Comparison of ENCODE assay signal across 9 mouse cellular contexts in the genomic region with DNA sequence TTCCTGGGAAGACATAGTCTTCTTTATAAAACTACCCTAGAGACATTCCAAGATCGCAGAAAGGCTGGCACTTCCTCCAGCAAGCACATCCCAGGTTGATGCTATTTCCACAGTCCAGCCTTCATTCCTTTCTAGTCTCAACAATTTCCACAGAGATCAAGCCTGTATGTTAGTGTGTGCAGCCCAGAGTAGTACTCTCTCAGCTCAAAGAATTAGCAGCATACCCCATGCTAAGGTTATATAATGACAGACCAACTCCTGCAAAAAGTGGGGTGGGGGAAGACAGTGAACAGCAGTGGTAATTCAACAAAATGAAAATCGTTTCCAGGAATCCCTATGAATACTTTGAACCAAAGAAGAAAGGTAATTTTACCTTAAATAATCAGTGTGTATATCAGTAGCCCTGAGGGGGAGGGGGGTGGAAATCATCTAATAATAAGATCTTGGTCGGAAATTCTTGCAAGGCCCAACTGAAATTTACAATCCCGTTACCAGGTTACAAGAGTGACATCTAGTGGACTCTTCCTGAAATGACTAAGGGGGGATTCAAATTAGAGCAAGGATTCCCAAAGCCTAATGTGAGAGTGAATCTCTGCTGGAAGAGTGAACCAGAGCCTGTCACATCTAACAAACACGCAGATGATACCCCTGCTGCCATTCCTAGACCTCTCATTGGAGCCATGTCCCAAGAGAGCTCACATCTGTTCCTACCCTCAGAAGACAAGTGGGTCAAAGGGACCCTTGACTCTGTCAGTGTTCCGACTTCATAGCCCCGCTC.
DNase-seq lines count a peak whose midpoint lies in the region; ATAC-seq and TF ChIP-seq lines count a peak whose summit lies in the region.
"Had no signal": no experiment of that assay in that cellular context is flagged by ENCODE, and none has a peak within 500 bp of the region (broad histone marks: within the 10 kb centered on the region; RNA-seq: fewer than 3 reads in every experiment).

No protein-coding gene starts in this region.

- H3K4me1 ChIP-seq in heart, embryonic 16.5 days (ENCODE audit: control insufficient read depth, insufficient read depth, low read length) = no peaks in the 10 kb centered on the region
- H3K4me1 ChIP-seq in heart, embryonic 10.5 days = no peaks in the 10 kb centered on the region
- H3K4me1 ChIP-seq in CH12.LX (ENCODE audit: control insufficient read depth in 1 of 2, insufficient read depth in 2 of 2) = no peaks in the 10 kb centered on the region
- H3K4me1 ChIP-seq: liver, embryonic 13.5 days had no signal

- in situ Hi-C loops in CH12.LX (cut with MboI; ENCODE audit: low pct_ligation_motif_present, low pct_unique_long_range_greater_than_20kb, low sequenced_read_pairs) = loop anchor here (25.0 kb wide), 1 partner anchor 1420 kb away; a partner anchor contains a TSS

- TF ChIP-seq RAD21 in CH12.LX (IDR thresholded peaks at IDR 0.05; ENCODE audit: low read depth, low read length) = peak; percentile 82

- no peaks in the 10 kb centered on the region for H3K9me3 ChIP-seq in heart, embryonic 16.5 days (replicated peaks; ENCODE audit: control insufficient read depth, low read length)
- H3K9me3 ChIP-seq in heart, embryonic 10.5 days = no peaks in the 10 kb centered on the region
- no peaks in the 10 kb centered on the region for H3K9me3 ChIP-seq in CH12.LX (replicated peaks; ENCODE audit: low read length)
- H3K9me3 ChIP-seq: liver, embryonic 13.5 days had no signal

- H3K27me3 ChIP-seq in heart, embryonic 16.5 days (ENCODE audit: control insufficient read depth, insufficient read depth, low read length) = no peaks in the 10 kb centered on the region
- no peaks in the 10 kb centered on the region for H3K27me3 ChIP-seq in heart, embryonic 10.5 days (ENCODE audit: insufficient read depth, poor library complexity, severe bottlenecking)
- H3K27me3 ChIP-seq in CH12.LX (replicated peaks) = no peaks in the 10 kb centered on the region
- H3K27me3 ChIP-seq: liver, embryonic 13.5 days had no signal

- H3K4me2 ChIP-seq in heart, embryonic 16.5 days (ENCODE audit: low read depth, low read length) = no peak overlapping the region
- no peak overlapping the region for H3K4me2 ChIP-seq in CH12.LX (ENCODE audit: insufficient read depth, low read depth, poor library complexity, severe bottlenecking)
- H3K4me2 ChIP-seq: liver, embryonic 13.5 days had no signal

- no peak overlapping the region for H3K4me3 ChIP-seq in heart, embryonic 16.5 days (ENCODE audit: low read length)
- H3K4me3 ChIP-seq in heart, embryonic 10.5 days = no peak overlapping the region
- H3K4me3 ChIP-seq in CH12.LX (replicated peaks in 1 of 3; ENCODE audit: low read depth in 2 of 3, low read length in 2 of 3, poor library complexity in 1 of 3) = no peak overlapping the region
- no peak overlapping the region for H3K4me3 ChIP-seq in left cerebral cortex, adult 2 months
- H3K4me3 ChIP-seq: liver, embryonic 13.5 days had no signal

- H3K27ac ChIP-seq in heart, embryonic 16.5 days (ENCODE audit: low read length) = no peak overlapping the region
- H3K27ac ChIP-seq in heart, embryonic 10.5 days = no peak overlapping the region
- no peak overlapping the region for H3K27ac ChIP-seq in CH12.LX (ENCODE audit: insufficient read depth, low read depth)
- no peak overlapping the region for H3K27ac ChIP-seq in left cerebral cortex, adult 2 months
- H3K27ac ChIP-seq: liver, embryonic 13.5 days had no signal

- TF ChIP-seq POLR2A in CH12.LX (IDR thresholded peaks at IDR 0.05; ENCODE audit: low read depth, low read length) = no peak

- WGBS in heart, embryonic 16.5 days = 45% methylated on average over 7 of the region's 7 CpGs
- 45% methylated on average over 7 of the region's 7 CpGs for WGBS in heart, embryonic 10.5 days

- H3K9ac ChIP-seq in heart, embryonic 16.5 days (ENCODE audit: low read length) = no peak overlapping the region
- H3K9ac ChIP-seq in CH12.LX (ENCODE audit: insufficient read depth, low read depth) = no peak overlapping the region
- H3K9ac ChIP-seq: liver, embryonic 13.5 days had no signal

- dilution Hi-C loops in CH12.LX (cut with MboI; ENCODE audit: extremely low pct_ligation_motif_present, extremely low pct_unique_long_range_greater_than_20kb, low sequenced_read_pairs) = no loop called here

- 0 out of 2 replicates have a peak, but pooled peaks have one; percentile 23 for ATAC-seq in heart, embryonic 16.5 days (replicated peaks; ENCODE audit: extremely low read depth, insufficient read depth, low FRiP score)
- ATAC-seq in granulocyte monocyte progenitor cell, adult 5-6 weeks (replicated peaks; ENCODE audit: poor library complexity, severe bottlenecking) = peak; percentile 81

- peak; percentile 60 to 72 for TF ChIP-seq CTCF in CH12.LX (conservative IDR thresholded peaks at IDR 0.05 in 1 of 2, IDR thresholded peaks at IDR 0.05 in 1 of 2; ENCODE audit: low read depth in 2 of 2, low read length in 2 of 2)
- peak; percentile 79 for TF ChIP-seq CTCF in left cerebral cortex, adult 2 months (IDR thresholded peaks at IDR 0.05)

- TF ChIP-seq EP300 in CH12.LX (IDR thresholded peaks at IDR 0.05; ENCODE audit: low read length) = no peak

- DNase-seq in heart, embryonic 10.5 days (ENCODE audit: low spot score) = no peak
- DNase-seq in CH12.LX (ENCODE audit: extremely low read depth) = peak; percentile 58
- peak; percentile 5 for DNase-seq in c-Kit-positive CD71-positive TER-119-positive erythroid progenitor cells, embryonic 14.5 days (ENCODE audit: low spot score)
- DNase-seq in left cerebral cortex, adult 2 months (ENCODE audit: extremely low spot score in 1 of 2, low spot score in 2 of 2) = peak in 1 of 2 experiments; percentile 15
- peak; percentile 80 for DNase-seq in retina, postnatal 1 day
- DNase-seq in adrenal gland, adult 8-10 months = no peak
- DNase-seq: liver, embryonic 13.5 days had no signal

- intact Hi-C loops in left cerebral cortex, adult 2 months (cut with DNase I) = loop anchor here (5.0 to 10.0 kb wide), 3 partner anchors 150 to 1425 kb away; no protein-coding TSS in a partner anchor

- H3K79me2 ChIP-seq in CH12.LX (replicated peaks; ENCODE audit: control insufficient read depth, extremely low read depth, insufficient read depth, poor library complexity, severe bottlenecking) = no peaks in the 10 kb centered on the region

- H3K36me3 ChIP-seq in heart, embryonic 16.5 days (ENCODE audit: control insufficient read depth, insufficient read depth) = no peaks in the 10 kb centered on the region
- no peaks in the 10 kb centered on the region for H3K36me3 ChIP-seq in heart, embryonic 10.5 days
- H3K36me3 ChIP-seq in CH12.LX (replicated peaks in 1 of 2; ENCODE audit: control insufficient read depth in 1 of 2, insufficient read depth in 1 of 2, low read length in 1 of 2) = no peaks in the 10 kb centered on the region
- H3K36me3 ChIP-seq: liver, embryonic 13.5 days had no signal

TF ChIP-seq in CH12.LX, 34 proteins besides CTCF, POLR2A, EP300 and RAD21:
- TF ChIP-seq ETS1 (conservative IDR thresholded peaks at IDR 0.05; ENCODE audit: low read depth, low read length) = no peak
- TF ChIP-seq SMC3 (IDR thresholded peaks at IDR 0.05; ENCODE audit: low read depth, low read length) = peak; percentile 60

Comparison
In these comparisons a context has a peak if more than half of its experiments do, and no peak if none do; other contexts are left out.
1. DNase-seq: peak in CH12.LX (single experiment), c-Kit-positive CD71-positive TER-119-positive erythroid progenitor cells, embryonic 14.5 days (single experiment) and retina, postnatal 1 day (single experiment); none in heart, embryonic 10.5 days (single experiment) and adrenal gland, adult 8-10 months (single experiment).